Mouse (Mus musculus) right cerebral cortex, adult 18-20 months (tissue): ENCODE data around the gene Gm32802.
"Not testable (repeated sequence)": the region's sequence is repeated elsewhere in the genome, so short reads cannot be mapped to it uniquely, and the experiment has no call there.

ENCODE experiments used
- DNase-seq: peaks from one replicate; pipeline ENCODE4 v3.0.0; 2022; ENCODE audit warnings: mixed read lengths

Gm32802 gene

GRCm38 (mm10) chr10:118258388-118258787, at the start of gene Gm32802:
Gene Gm32802 (plus strand): TSS chr10:118258688.
- DNase-seq, result not testable (repeated sequence)

DNA sequence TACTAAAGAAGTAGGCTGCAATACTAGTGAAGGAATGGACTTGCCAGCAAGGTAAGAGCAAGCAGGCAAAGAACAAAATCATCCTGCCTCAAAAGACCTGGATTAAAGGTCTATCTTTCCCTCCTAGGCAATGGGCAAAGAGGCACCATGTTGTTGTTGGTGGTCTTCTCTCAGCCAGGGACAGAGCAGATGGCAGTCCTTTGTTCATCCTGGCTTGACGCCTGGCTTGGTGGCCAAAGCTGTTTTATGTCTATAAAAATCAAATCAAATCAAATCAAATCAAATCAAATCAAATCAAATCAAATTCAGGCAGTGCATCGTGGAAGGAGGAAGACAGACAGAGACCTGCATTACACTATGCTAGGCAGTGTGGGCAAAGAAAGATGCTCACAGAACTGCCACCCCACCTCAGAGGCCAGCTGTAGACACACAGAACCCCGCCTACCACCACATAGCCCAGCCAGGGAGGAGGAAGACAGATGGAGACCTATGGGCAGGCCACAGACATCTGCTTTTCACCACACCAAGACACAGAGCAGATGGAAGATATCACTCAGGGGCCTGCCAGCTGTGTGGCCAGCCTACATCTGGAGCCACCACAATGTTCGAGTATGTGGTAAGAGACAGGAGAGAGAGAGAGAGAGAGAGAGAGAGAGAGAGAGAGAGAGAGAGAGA, 42.6 kb upstream of the Gm32802 start:
- DNase-seq, result not testable (repeated sequence)

DNA sequence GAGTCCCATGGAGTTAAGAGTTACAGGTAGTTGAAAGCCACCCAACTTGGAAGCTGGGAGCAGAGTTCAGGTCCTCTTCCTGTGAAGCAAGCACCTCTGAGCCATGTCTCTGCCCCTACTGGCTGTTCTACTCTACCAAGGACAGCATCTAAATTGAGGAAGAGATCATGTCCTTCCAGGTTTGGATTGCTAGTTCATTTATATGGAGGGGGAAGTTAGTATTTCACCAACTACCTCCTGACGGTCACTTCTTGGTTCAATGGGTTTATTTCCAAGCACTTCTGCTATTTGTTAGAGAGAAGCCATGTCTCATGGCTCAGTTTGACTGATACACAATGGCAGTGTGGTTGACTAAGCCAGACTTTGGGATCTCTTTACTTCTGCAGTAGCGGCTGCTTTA, 30.9 kb upstream of the Gm32802 start:
- DNase-seq, result not testable (repeated sequence)

DNA sequence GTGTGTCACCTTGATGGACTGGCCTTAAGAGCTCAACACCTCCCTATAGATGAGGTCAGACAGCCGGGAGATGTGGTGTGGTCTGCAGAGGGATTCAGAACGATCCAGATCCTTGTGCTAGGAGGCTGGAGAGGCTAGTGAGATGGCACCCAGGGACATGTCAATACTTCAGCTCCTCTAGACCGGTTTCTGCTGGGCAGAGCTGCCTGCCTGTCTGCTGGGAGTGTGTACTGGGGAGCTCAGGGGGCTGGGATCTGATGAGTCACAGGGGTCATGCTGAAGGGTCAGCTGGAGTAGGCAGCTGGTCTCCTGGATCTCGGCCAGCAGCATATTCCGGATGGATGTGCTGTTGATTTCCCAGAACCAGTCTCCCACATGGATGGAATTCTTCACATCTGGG, 25.9 kb upstream of the Gm32802 start:
- not testable (repeated sequence) for DNase-seq

GRCm38 (mm10) chr10:118240680-118241079, 17.8 kb upstream of the Gm32802 start, which contains the start of gene Gm32717:
Gene Gm32717 (minus strand): TSS chr10:118240780.
- not testable (repeated sequence) for DNase-seq

DNA sequence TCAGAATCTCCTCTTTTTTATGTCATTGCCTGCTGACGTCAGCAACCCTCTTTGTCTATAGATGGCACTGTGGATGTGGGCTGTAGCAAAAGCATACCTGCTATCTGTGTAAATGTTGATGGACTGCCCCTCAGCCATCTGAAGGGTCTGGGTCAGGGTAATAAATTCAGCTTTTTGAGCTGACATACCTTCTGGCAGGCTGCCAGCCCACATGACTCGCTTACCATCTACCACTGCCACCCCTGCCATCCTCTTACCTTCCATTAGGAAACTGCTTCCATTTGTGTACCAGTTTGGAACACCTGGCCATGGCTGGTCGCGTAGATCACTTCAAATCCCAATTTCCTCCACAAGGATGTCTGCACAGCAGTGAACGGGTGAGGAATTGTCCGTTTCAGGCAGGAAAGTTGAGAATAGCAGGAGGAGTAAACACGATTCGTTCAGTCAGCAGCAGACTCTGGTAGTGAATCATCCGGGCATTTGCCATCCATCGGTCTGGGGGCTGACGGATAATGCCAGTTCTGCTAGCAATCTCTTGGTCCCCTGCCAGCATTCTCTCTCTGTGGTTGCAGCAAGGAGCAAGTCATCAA, 9.4 kb upstream of the Gm32802 start:
- DNase-seq, result peak; percentile 24

GRCm38 (mm10) chr10:118250852-118251295, 7.6 kb upstream of the Gm32802 start:
- peak; percentile 12 for DNase-seq

GRCm38 (mm10) chr10:118268812-118269211, 10.3 kb downstream of the Gm32802 start:
- not testable (repeated sequence) for DNase-seq

GRCm38 (mm10) chr10:118271416-118271815, 12.9 kb downstream of the Gm32802 start:
- DNase-seq, result not testable (repeated sequence)

GRCm38 (mm10) chr10:118278069-118278468, 19.6 kb downstream of the Gm32802 start:
- not testable (repeated sequence) for DNase-seq

DNA sequence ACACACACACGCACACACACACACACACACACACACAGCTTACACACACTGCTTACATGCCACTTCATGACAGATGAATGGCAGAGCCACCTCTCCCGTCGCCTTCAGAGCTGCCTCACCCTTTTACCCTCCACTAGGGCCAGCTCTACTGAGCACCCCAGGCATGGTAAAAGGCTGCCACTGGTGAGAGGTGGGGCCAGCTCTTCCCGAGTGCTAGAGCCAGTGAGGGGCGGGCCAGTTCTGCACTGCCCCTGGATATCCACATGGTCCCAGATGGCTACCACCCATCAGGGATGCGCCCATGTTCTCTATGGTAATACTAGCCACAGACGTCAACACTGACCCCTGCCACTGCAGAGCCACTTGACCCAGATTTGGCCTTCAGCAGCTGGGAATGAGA, 24.1 kb downstream of the Gm32802 start:
- DNase-seq, result not testable (repeated sequence)

DNA sequence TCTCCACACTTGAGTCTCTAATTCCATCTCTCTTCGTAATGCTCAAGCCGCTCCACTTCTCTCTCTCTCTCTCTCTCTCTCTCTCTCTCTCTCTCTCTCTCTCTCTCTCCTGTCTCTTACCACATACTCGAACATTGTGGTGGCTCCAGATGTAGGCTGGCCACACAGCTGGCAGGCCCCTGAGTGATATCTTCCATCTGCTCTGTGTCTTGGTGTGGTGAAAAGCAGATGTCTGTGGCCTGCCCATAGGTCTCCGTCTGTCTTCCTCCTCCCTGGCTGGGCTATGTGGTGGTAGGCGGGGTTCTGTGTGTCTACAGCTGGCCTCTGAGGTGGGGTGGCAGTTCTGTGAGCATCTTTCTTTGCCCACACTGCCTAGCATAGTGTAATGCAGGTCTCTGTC, 24.5 kb downstream of the Gm32802 start:
- DNase-seq, result not testable (repeated sequence)

DNA sequence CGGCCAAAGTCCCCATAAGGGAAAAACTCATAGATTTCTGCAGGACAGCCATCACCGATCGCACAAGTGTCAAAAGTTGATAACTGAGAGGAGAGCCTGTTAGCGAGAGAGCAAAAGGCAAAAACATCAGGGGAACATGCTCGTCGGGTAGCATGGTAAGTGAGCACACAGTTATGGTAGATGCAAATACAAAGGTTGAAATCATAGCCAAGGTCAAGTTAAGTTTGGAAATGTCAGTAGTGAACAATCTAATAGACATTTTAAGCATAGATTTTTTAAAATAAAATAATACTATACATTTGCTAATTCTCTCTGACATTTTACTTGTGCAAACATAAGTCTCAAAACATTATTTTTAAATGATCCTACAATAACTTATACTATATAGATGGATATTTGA, 36.5 kb downstream of the Gm32802 start, which contains the start of gene Iltifb:
Gene Iltifb (minus strand): TSS at position 101 of the 400 bp plus-strand sequence.
- no peak for DNase-seq

DNA sequence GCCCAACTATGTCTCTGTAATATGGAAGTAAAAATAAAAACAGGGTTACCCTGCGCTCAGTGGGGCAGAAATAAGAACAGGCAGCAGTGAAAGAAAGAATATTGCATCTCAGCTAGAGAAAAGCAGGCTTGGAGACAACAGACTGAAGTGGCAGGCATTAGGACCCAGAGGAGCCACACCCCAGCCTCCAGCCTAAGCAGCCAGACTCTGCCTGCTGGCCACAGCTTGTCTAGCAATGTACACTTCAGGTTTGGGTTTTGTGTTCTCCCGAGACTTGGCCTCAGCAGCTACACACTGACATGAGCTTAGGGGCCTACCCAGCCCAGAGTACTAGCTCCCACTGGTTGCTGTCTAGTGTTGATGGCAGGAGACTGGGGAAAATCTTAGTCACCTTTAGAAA, 43.6 kb downstream of the Gm32802 start:
- not testable (repeated sequence) for DNase-seq
